Mouse (Mus musculus): ENCODE data around the gene Cd276. TPM values are rescaled to one million over a fixed set of nuclear protein-coding genes. Genes with fewer than 3 reads are reported as not detected.

The Cd276 gene
- total RNA-seq (2023): not detected

DNA sequence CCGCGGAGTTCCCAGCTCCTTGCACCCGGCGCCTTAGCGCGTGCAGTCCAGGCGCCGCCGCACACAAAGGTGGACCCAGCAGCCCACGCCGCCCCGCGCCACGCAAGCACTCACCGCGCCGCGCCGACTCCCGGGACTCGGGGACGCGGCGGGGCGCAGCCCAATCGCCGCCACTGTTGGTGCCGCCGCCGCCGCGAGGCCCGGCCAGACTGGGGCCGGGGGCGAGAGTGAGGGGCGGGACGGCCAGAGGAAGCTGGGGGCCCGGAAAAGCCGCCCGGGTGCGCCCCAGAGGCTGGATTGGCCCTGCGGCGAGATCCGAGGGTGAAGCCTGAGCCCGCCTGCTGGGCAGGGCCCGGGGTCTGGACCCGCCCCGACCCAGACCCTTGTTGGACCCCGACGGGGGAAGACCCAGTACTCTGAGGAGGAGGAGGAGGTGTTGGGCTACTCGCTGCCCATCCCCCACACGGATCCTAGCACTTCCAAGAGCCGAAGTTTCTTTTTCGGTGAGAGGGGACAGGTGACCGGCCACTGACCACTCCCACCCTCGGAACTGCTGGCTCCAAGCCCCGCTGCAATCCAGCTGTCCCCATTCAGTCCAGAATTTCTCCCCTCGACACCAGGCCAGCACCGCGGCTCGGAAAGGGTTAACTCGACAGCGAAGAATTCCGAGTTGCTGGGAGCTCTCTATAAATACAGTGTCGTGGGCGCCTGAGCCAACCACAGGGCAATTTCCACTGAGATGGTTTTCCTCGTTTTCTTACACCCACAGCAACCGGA lies at the start of gene Cd276:
Cd276 (minus strand) TSS at position 530 of the 777 bp plus-strand sequence.

DNA sequence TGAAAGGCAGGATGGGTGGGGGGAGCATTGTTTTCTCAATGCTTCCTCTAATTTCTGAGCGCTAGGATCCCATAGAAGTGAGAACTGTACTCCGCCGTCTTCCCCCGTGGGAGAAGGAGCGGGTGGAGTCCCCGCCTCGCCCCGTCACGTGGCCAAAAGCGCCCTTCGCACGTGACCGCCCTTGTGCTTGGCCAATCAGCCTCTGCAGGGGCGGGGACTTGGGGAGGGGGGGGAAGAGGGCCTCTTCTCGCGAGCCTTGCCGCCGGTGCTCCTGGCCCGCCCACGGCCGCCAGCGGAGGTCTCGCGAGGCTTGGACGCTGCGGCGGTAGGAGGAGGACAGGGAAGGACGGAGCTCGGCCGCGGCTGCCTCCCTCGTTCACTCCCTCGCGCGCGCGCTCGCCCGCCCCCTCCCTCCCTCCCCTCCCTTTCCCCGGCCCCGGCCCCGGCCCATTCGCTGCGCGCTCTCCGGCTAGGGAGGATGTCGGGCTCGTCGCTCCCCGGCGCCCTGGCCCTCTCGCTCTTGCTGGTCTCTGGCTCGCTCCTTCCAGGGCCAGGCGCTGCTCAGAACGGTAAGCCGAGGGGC lies 26.8 kb upstream of the Cd276 start, which contains the start of gene Nptn:
Nptn (plus strand) TSS at position 283 of the 583 bp plus-strand sequence.

DNA sequence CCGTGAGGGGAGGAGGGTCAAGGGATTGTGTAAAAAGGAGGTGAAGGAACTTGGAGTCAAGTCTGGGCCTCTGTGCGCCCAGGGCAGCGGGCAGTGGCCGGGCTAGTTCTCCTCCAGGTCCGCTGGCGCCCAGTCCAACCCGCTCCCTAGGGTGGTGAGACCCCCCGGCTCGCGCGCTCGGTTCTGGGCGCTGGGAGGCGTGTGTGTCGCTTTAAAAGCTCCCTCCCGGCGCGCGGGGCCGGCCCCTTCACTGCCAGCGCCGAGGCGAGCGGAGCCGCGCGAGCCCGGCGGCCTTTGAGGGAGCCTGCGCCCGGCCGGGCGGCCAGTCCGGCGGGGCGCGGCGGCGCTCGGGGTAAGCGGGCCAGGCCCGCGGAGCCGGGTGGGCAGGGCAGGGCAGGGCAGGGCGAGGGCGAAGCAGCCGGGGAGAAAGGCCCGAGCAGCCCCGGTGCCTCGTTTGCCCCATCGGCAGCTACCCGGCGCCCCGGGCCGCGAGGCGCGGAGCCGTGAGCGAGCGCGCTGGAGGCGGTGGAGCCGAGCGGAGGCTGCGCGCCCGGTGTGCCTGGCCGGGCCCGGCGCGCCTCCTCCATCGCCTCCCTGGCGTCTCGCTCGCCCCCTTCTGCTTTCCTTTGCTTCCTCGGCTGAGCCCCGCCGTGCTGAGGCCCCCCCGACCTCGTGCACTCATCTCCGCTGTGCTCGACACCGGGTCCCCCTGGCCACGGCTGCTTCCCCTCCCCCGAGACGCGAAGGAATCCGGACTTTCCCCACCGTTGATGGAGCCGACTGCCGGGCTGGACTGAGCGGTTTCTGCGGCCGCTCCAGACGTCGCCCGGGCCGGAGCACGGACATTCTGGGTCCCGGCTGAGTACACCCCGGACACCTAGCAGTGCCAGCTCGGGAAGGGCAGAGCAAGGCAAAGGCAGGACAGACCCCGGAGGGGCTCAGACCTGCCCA lies 67.1 kb downstream of the Cd276 start, which contains the start of gene Insyn1:
Insyn1 (plus strand) TSS at position 753 of the 951 bp plus-strand sequence.

Other genes starting within 250 kb of the Cd276 start
- not detected for gene Loxl1, start 242.3 kb downstream of the Cd276 start, total RNA-seq (2023)
- gene Tbc1d21, start 185.0 kb downstream of the Cd276 start, total RNA-seq (2023): not detected
- gene Insyn1, start 66.8 kb downstream of the Cd276 start, total RNA-seq (2023): not detected
- 109 TPM for gene Nptn, start 26.8 kb upstream of the Cd276 start, total RNA-seq (2023)
- not detected for gene Rec114, start 188.5 kb upstream of the Cd276 start, total RNA-seq (2023)